Mouse (Mus musculus) forebrain, embryonic 11.5 days (tissue): Measurements from ENCODE around the gene Camkmt. TPM values are rescaled to one million over a fixed set of nuclear protein-coding genes. Genes with fewer than 3 reads are reported as not detected.

Experiments
- ATAC-seq: fragments of 200-750 bp; cut with Nextera tagmentation; replicated peaks from 2 replicates; pipeline ENCODE4 v1.8.0; 2017; ENCODE audit warnings: moderate TSS enrichment; ENCODE audit not compliant: low FRiP score
- DNase-seq: peaks from one replicate; pipeline ENCODE4 v3.0.0-alpha.2; 2017; ENCODE audit warnings: low spot score
- H3K27ac ChIP-seq: fragments of 300-500 bp; sonication (generic); 2 replicates; pipeline ENCODE4 v1.5.1; 2014; ENCODE audit warnings: low read depth, low read length
- H3K27me3 ChIP-seq: fragments of 300-500 bp; sonication (generic); 2 replicates; pipeline ENCODE4 v1.6.1; 2014; ENCODE audit warnings: mild to moderate bottlenecking, low read length, mixed read lengths; ENCODE audit not compliant: control insufficient read depth, insufficient read depth
- H3K36me3 ChIP-seq: fragments of 300-500 bp; sonication (generic); 2 replicates; pipeline ENCODE4 v1.6.1; 2014; ENCODE audit warnings: mild to moderate bottlenecking, low read length, moderate library complexity, mixed read lengths; ENCODE audit not compliant: control insufficient read depth, insufficient read depth
- H3K4me1 ChIP-seq: fragments of 300-500 bp; sonication (generic); replicated peaks from 2 replicates; pipeline ENCODE4 v1.6.1; 2014; ENCODE audit warnings: low read length, mixed read lengths; ENCODE audit not compliant: control insufficient read depth, insufficient read depth
- H3K4me2 ChIP-seq: fragments of 300-500 bp; sonication (generic); 2 replicates; pipeline ENCODE4 v1.6.1; 2014; ENCODE audit warnings: low read depth, mild to moderate bottlenecking, low read length, moderate library complexity, mixed read lengths; ENCODE audit not compliant: severe bottlenecking
- H3K4me3 ChIP-seq: fragments of 300-500 bp; sonication (generic); 2 replicates; pipeline ENCODE4 v1.5.1; 2014; ENCODE audit warnings: low read depth, low read length
- H3K9ac ChIP-seq: fragments of 300-500 bp; sonication (generic); 2 replicates; pipeline ENCODE4 v1.6.1; 2014; ENCODE audit warnings: low read length
- H3K9me3 ChIP-seq: fragments of 300-500 bp; sonication (generic); 2 replicates; pipeline ENCODE4 v1.6.1; 2016; ENCODE audit warnings: low read length, mixed read lengths; ENCODE audit not compliant: control insufficient read depth
- WGBS: fragments of 180-500 bp; shearing (Covaris S2); extraction: QIAGEN DNeasy Blood & Tissue Kit; methylation state at CpG from one replicate; pipeline ENCODE4 v1.1.7; 2014; 5-methylcytosine and 5-hydroxymethylcytosine counted together
- polyA plus RNA-seq: library from polyadenylated mRNA; unstranded; fragments of >200 nt; fragmentation: Nextera tagmentation; extraction: Ambion mirVana; gene quantifications from 2 replicates; pipeline ENCODE4 v1.2.1, GENCODE M21; 2014

The Camkmt gene
- polyA plus RNA-seq, 1 experiment from 2014 or later: 15.9 TPM

DNA sequence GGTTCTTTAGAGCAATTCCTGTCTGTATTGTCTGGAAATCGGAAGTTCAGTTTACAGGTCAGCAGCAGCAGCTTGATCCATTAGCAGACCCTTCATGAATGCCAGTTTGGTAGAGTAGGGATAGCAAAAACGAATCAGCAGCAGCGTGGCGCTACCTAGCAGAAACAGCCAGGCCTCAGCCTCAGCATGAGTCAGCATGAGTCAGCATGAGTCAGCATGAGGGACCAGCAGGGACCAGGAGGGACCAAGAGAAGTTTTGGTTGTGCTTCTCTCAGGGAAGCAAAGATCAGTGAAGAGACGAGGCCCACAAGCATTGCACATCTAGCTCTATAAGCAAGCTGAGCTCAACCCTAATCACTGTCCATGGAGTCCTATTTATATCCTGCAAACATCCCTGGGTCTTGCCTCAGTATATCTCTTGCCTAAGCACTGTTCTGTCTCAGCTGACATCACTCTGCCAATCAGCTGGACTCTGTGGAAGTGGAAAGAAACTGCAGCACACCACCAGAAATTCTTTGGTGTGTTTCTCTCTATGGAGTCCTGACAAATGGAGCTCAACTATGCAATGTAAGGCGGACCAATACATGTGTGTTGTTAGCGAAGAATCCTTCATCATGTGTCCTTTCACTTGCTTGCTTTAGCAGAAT, 8.4 kb downstream of the Camkmt start:
- Histone ChIP-seq H3K4me1 (no peaks in the 10 kb centered on the region), H3K9ac (no peak overlapping the region), H3K27ac (no peak overlapping the region), H3K4me2 (no peak overlapping the region), H3K4me3 (no peak overlapping the region), H3K27me3 (no peaks in the 10 kb centered on the region), H3K9me3 (no peaks in the 10 kb centered on the region), H3K36me3 (no peaks in the 10 kb centered on the region)
- ATAC-seq (no peak), DNase-seq (no peak)
- WGBS: 91% methylated on average over 7 of the region's 7 CpGs

DNA sequence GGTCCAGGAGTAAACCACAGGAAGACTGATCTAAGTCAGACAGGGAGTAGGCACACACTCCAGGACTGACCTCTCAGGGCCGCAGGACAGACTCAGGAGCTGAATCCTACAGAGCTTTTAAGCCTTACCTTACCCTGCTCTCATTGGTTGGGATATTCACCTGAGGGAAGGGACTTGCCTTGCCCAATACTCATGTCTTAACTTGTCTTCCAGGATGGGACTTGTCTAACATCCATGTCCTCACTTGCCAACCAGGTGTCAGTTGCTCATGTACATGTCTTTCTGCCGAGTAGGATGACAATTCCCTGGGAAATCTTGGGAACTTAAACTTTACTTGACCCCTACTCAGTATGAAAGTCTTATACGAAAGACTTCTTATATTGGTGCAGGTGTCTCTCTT, 9.9 kb downstream of the Camkmt start:
- Histone ChIP-seq H3K4me2 (no peak overlapping the region), H3K27me3 (no peaks in the 10 kb centered on the region), H3K27ac (no peak overlapping the region), H3K4me1 (no peaks in the 10 kb centered on the region), H3K9ac (no peak overlapping the region), H3K9me3 (no peaks in the 10 kb centered on the region), H3K4me3 (no peak overlapping the region), H3K36me3 (no peaks in the 10 kb centered on the region)
- DNase-seq (no peak), ATAC-seq (no peak)
- 95% methylated on average over 3 of the region's 3 CpGs for WGBS

DNA sequence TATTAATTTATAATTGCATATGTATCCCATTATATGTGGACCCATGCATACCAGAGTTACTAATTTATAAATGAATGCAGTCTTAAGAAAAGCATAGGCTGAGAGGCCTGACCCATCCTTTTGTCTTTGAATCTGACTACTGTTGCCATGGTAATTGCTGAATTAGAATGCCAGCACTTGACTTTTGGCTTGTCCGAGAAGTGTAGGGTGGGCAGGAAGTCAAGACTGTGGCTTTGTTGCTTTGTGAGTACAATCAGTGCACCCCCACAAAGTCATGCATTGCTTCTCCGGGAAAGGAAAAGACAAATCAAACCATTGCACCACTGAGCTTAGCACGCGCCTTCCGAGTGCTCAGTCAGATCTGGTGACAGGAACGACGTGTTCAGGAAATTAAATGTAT, 11.4 kb downstream of the Camkmt start:
- no peak for DNase-seq
- no peak overlapping the region for H3K27ac ChIP-seq
- no peak overlapping the region for H3K4me2 ChIP-seq
- H3K9me3 ChIP-seq: no peaks in the 10 kb centered on the region
- WGBS: 86% methylated on average over 7 of the region's 7 CpGs
- H3K36me3 ChIP-seq: no peaks in the 10 kb centered on the region
- no peaks in the 10 kb centered on the region for H3K27me3 ChIP-seq
- H3K9ac ChIP-seq: no peak overlapping the region
- ATAC-seq: no peak
- H3K4me3 ChIP-seq: no peak overlapping the region
- H3K4me1 ChIP-seq: no peaks in the 10 kb centered on the region

DNA sequence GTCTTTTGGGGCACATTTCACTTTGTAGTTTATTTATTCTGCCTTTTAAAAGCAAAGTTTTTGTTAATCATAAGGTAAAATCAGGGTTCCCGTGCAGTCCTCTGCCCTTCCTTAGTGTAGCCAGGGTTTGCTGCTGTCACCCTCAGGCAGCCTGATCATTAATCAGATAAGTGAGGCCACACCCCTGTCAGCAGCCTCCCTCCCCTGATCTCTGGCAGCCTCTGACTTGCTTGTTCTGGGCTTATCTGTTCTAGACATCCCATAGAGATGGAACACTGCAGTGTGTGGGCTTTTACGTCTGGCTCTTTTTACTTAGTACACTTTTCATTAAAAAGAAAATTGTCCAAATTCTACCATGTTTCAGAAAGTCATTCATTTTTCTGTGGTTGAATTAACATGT, 13.0 kb downstream of the Camkmt start:
- ATAC-seq (no peak), DNase-seq (no peak)
- no peaks in the 10 kb centered on the region for H3K4me1 ChIP-seq
- no peak overlapping the region for H3K27ac ChIP-seq
- no peak overlapping the region for H3K4me3 ChIP-seq
- no peaks in the 10 kb centered on the region for H3K9me3 ChIP-seq
- 66% methylated on average over 2 of the region's 2 CpGs for WGBS
- H3K27me3 ChIP-seq: no peaks in the 10 kb centered on the region
- H3K36me3 ChIP-seq: no peaks in the 10 kb centered on the region
- H3K4me2 ChIP-seq: no peak overlapping the region
- no peak overlapping the region for H3K9ac ChIP-seq

DNA sequence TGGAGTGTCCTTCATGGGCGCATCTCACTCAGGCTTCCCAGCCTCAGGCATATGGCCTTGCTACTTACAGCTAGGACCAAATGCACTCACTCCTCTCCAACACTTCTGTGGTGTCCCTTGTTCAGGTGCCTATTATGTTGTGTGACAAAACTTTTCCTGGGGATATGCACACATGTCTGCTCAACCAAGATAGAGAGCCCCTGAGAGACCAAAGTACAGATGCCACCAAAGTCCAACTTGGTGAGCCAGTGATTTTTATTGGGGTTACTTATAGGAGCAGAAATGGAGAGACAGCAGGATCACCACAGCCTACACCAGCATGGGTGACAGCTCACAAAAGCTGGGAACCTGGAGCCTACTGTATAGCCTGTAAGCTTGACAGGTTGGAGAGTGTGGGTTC, 20.3 kb downstream of the Camkmt start:
- Histone ChIP-seq H3K36me3 (no peaks in the 10 kb centered on the region), H3K9me3 (no peaks in the 10 kb centered on the region), H3K27me3 (no peaks in the 10 kb centered on the region), H3K4me2 (no peak overlapping the region), H3K9ac (no peak overlapping the region), H3K4me1 (no peaks in the 10 kb centered on the region), H3K27ac (no peak overlapping the region), H3K4me3 (no peak overlapping the region)
- WGBS: 100% methylated on average over 1 of the region's 1 CpGs
- DNase-seq: no peak
- no peak for ATAC-seq

DNA sequence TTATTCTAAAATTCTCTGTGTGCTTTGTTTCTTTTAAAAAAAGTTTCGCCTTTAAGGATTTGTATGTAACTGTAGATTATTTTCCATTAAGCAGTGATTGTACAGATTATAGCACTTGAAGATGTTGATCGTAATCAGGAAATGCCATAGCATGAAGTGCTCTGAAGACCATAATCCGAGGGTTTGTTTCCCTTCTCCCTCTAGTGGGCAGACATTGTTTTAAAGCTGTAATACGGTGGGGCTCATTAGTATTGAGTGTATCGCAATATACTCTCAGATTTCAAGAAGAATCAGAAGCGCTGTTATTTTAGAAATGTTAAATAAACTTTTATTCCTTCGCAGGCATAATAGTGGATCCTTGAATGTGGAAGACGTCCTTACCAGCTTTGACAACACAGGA, 23.1 kb downstream of the Camkmt start:
- no peak for ATAC-seq
- DNase-seq: no peak
- Histone ChIP-seq H3K4me2 (no peak overlapping the region), H3K9me3 (no peaks in the 10 kb centered on the region), H3K4me1 (no peaks in the 10 kb centered on the region), H3K36me3 (no peaks in the 10 kb centered on the region), H3K4me3 (no peak overlapping the region), H3K27ac (no peak overlapping the region), H3K27me3 (no peaks in the 10 kb centered on the region), H3K9ac (no peak overlapping the region)
- WGBS: 85% methylated on average over 8 of the region's 8 CpGs

DNA sequence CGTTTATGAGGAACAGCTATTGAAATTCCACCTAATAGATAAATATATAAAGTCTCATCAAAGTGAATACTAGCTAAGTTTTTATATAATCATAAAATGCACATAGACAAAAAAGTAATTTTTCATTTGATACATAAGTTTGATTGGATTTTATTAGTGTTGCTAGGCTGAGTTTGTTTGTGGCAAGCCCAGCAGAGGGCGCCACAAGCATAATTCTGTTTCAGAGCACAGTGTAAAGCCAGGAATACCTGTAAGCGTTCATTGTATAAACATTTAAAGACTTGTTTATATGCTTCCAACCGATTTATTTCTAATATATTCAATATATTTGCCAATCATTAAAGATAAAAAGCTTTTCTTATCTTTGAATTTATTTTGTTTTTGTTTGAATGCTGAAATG, 26.3 kb downstream of the Camkmt start:
- H3K27me3 ChIP-seq: no peaks in the 10 kb centered on the region
- H3K4me2 ChIP-seq: no peak overlapping the region
- no peak overlapping the region for H3K27ac ChIP-seq
- H3K4me3 ChIP-seq: no peak overlapping the region
- DNase-seq: peak; percentile 73
- no peak overlapping the region for H3K9ac ChIP-seq
- no peaks in the 10 kb centered on the region for H3K36me3 ChIP-seq
- ATAC-seq: no peak
- 28% methylated on average over 4 of the region's 4 CpGs for WGBS
- H3K9me3 ChIP-seq: no peaks in the 10 kb centered on the region
- no peaks in the 10 kb centered on the region for H3K4me1 ChIP-seq

DNA sequence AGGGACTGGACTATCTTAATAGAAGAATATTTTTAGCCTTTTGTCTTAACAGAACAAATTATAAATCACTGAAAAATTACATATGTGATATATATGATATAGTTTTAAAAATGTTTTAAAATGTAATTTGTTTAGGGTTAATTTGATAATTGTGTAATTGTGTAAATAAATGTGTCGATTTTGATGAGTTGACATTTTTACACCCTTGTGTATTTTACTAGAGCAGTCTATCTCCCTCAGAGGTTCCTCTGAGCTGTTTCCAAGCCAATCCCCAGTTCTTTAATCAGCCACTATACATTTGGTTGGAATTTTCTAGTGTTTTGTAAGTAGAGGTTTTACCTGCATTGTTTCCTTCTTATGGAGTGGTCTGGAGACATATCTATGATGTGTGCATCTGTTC, 48.0 kb downstream of the Camkmt start:
- Histone ChIP-seq H3K27ac (no peak overlapping the region), H3K9ac (no peak overlapping the region), H3K4me3 (no peak overlapping the region), H3K36me3 (no peaks in the 10 kb centered on the region), H3K4me2 (no peak overlapping the region), H3K27me3 (no peaks in the 10 kb centered on the region), H3K4me1 (peaks cover 5% of the 10 kb centered on the region; the same call in 1 of the 2 replicates), H3K9me3 (no peaks in the 10 kb centered on the region)
- ATAC-seq (no peak), DNase-seq (no peak)
- 95% methylated on average over 1 of the region's 1 CpGs for WGBS

DNA sequence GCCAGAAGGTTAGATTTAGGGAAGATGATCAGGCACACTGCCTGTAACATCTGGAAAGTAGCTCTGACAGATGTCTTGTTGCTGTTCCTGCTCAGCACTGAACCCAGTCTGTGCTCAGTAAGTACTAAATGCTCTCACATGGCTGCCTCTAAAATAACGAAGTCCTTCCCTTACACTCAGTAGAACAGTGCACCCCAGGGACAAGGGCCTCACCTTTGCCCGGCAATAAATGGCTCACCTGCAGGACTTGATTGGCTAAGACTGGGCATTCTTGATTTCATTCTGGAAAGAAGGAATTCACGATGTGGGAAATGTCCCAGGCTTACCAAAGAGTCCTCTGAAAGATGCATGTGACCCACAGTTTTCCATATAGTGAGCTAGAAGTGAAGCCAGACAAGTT, 51.3 kb downstream of the Camkmt start:
- ATAC-seq (no peak), DNase-seq (no peak)
- H3K27me3 ChIP-seq: no peaks in the 10 kb centered on the region
- no peak overlapping the region for H3K4me3 ChIP-seq
- H3K4me2 ChIP-seq: no peak overlapping the region
- no peaks in the 10 kb centered on the region for H3K36me3 ChIP-seq
- H3K4me1 ChIP-seq: peaks cover 5% of the 10 kb centered on the region; the same call in 1 of the 2 replicates
- no peak overlapping the region for H3K27ac ChIP-seq
- 70% methylated on average over 3 of the region's 3 CpGs for WGBS
- H3K9ac ChIP-seq: no peak overlapping the region
- H3K9me3 ChIP-seq: no peaks in the 10 kb centered on the region
